In the genomic region with DNA sequence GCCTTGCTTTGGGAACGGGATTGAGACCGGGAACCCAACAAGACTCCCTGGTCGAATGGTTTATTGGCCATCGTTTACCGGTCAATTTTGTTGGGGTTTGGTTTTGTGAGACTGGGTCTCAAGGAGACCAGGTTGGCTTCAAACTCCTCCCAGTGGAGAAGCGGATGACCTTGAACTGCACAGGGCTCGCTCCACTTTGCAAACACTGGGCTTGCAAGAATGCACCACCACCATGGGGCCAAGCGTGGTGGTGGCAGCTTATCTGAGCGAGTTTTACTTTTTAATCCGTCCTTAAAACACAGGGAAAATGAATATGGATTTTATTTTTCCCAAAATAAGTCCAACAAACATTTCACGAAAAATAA, we compare ENCODE assay signal across 8 mouse cellular contexts. TPM values are rescaled to one million over a fixed set of nuclear protein-coding genes. Genes with fewer than 3 reads are reported as not detected.
A peak's percentile ranks its signal among the peaks of the same experiment; 100 is the strongest.
DNase-seq lines count a peak whose midpoint lies in the region; ATAC-seq and TF ChIP-seq lines count a peak whose summit lies in the region.

No protein-coding gene starts in this region.

- H3K4me3 ChIP-seq in erythroblast, embryonic 14.5 days (replicated peaks), result peak overlapping the region; percentile 61
- peak overlapping the region; percentile 61 for H3K4me3 ChIP-seq in C2C12 (ENCODE audit: insufficient read depth, poor library complexity, severe bottlenecking)
- H3K4me3 ChIP-seq in forebrain, embryonic 13.5 days, result peak overlapping the region; percentile 64
- H3K4me3 ChIP-seq in liver, embryonic 14.5 days (ENCODE audit: insufficient read depth in 1 of 2, low read depth in 2 of 2, low read length in 2 of 2), result peak overlapping the region; percentile 59 to 71

- H3K4me1 ChIP-seq in erythroblast, embryonic 14.5 days (ENCODE audit: control insufficient read depth), result peaks cover 3% of the 10 kb centered on the region; the same call in 1 of the 2 replicates
- H3K4me1 ChIP-seq in forebrain, embryonic 13.5 days, result no peaks in the 10 kb centered on the region
- no peaks in the 10 kb centered on the region; a peak in 2 of 4 replicates for H3K4me1 ChIP-seq in liver, embryonic 14.5 days (replicated peaks; ENCODE audit: control insufficient read depth in 2 of 2, insufficient read depth in 2 of 2, low read length in 1 of 2)

- H3K9ac ChIP-seq in forebrain, embryonic 13.5 days, result peak overlapping the region; percentile 75
- no peak overlapping the region for H3K9ac ChIP-seq in liver, embryonic 14.5 days (replicated peaks)

- DNase-seq in liver, embryonic 14.5 days (ENCODE audit: low read depth in 3 of 3, low spot score in 3 of 3), result no peak
- DNase-seq in cerebellum, postnatal 36 days, result no peak
- DNase-seq in cerebellum, adult 9-11 months, result no peak

- H3K79me3 ChIP-seq in C2C12 (ENCODE audit: low read depth), result peaks cover 26% of the 10 kb centered on the region

- ATAC-seq in erythroblast, adult 5-6 weeks (replicated peaks; ENCODE audit: low FRiP score, poor library complexity, severe bottlenecking), result no peak
- peak; percentile 59 for ATAC-seq in forebrain, embryonic 13.5 days
- no peak for ATAC-seq in liver, embryonic 14.5 days (ENCODE audit: insufficient read depth)
- ATAC-seq in activated CD4-positive, CD25-positive, alpha-beta regulatory T cell, adult 4 months, result no peak

- peaks cover 16% of the 10 kb centered on the region for H3K27me3 ChIP-seq in erythroblast, embryonic 14.5 days (ENCODE audit: control insufficient read depth)
- H3K27me3 ChIP-seq in C2C12 (ENCODE audit: control insufficient read depth, insufficient read depth, insufficient read length), result no peaks in the 10 kb centered on the region
- H3K27me3 ChIP-seq in forebrain, embryonic 13.5 days, result no peaks in the 10 kb centered on the region
- H3K27me3 ChIP-seq in liver, embryonic 14.5 days (ENCODE audit: control insufficient read depth, insufficient read depth, low read length), result no peaks in the 10 kb centered on the region

- H3K36me3 ChIP-seq in erythroblast, embryonic 14.5 days (ENCODE audit: control insufficient read depth), result no peaks in the 10 kb centered on the region
- peaks cover 27% of the 10 kb centered on the region for H3K36me3 ChIP-seq in C2C12 (ENCODE audit: control insufficient read depth, insufficient read depth)
- H3K36me3 ChIP-seq in forebrain, embryonic 13.5 days (ENCODE audit: poor library complexity, severe bottlenecking), result no peaks in the 10 kb centered on the region
- no peaks in the 10 kb centered on the region for H3K36me3 ChIP-seq in liver, embryonic 14.5 days (replicated peaks; ENCODE audit: control insufficient read depth, insufficient read depth, low read depth)

- 18% methylated on average over 11 of the region's 11 CpGs for WGBS in forebrain, embryonic 13.5 days
- 25% methylated on average over 11 of the region's 11 CpGs for WGBS in liver, embryonic 14.5 days (ENCODE audit: insufficient replicate concordance)

- H3K9me3 ChIP-seq in erythroblast, embryonic 14.5 days (ENCODE audit: control insufficient read depth, low read length), result no peaks in the 10 kb centered on the region
- no peaks in the 10 kb centered on the region for H3K9me3 ChIP-seq in forebrain, embryonic 13.5 days (replicated peaks)
- no peaks in the 10 kb centered on the region for H3K9me3 ChIP-seq in liver, embryonic 14.5 days (ENCODE audit: control insufficient read depth, low read length)

- H3K79me2 ChIP-seq in C2C12 (ENCODE audit: control insufficient read depth, insufficient read depth), result peaks cover 40% of the 10 kb centered on the region

- no peak overlapping the region for H3K27ac ChIP-seq in forebrain, embryonic 13.5 days
- H3K27ac ChIP-seq in liver, embryonic 14.5 days, result no peak overlapping the region

- H3ac ChIP-seq in C2C12 (ENCODE audit: control insufficient read depth, insufficient read length, low read depth), result no peak overlapping the region

- no peak for TF ChIP-seq EP300 in liver, embryonic 14.5 days (IDR thresholded peaks at IDR 0.05; ENCODE audit: low read depth)

- TF ChIP-seq CTCF in C2C12 (IDR thresholded peaks at IDR 0.05; ENCODE audit: control insufficient read depth, insufficient read depth, insufficient read length), result no peak
- TF ChIP-seq CTCF in liver, embryonic 14.5 days (IDR thresholded peaks at IDR 0.05; ENCODE audit: low read depth), result no peak

- H3K4me2 ChIP-seq in forebrain, embryonic 13.5 days, result peak overlapping the region; percentile 87
- H3K4me2 ChIP-seq in liver, embryonic 14.5 days (ENCODE audit: low read depth), result peak overlapping the region; percentile 66

TF ChIP-seq in C2C12, 6 proteins besides CTCF, POLR2A, EP300 and RAD21:
- TF ChIP-seq USF1 (IDR thresholded peaks at IDR 0.05; ENCODE audit: low read depth) (no peak), MYOG (IDR thresholded peaks at IDR 0.05; ENCODE audit: control insufficient read depth, extremely low read depth, insufficient read length) (no peak), CEBPB (IDR thresholded peaks at IDR 0.05; ENCODE audit: low read depth) (no peak), FOSL1 (IDR thresholded peaks at IDR 0.05; ENCODE audit: insufficient read depth, low read length, poor library complexity, severe bottlenecking) (no peak), MYOD1 (IDR thresholded peaks at IDR 0.05; ENCODE audit: control insufficient read depth, insufficient read length, low read depth) (no peak), MAX (IDR thresholded peaks at IDR 0.05) (no peak)

RNA-seq across cellular contexts. Expression of a gene that starts 0.4 kb away (rescaled TPM):
- polyA plus RNA-seq in erythroblast, embryonic 14.5 days (2012), result not detected in 2 replicates
- not detected in 2 replicates for total RNA-seq in erythroblast, adult 5-6 weeks (2015; ENCODE audit: low replicate concordance)
- total RNA-seq in erythroblast, adult 5-6 weeks (2017; ENCODE audit: low replicate concordance), result not detected in 2 replicates
- 36.3 TPM for polyA plus RNA-seq in C2C12 (2012; fragmentation: generic; extraction: Trizol)
- polyA plus RNA-seq in forebrain, embryonic 13.5 days (2015; fragmentation: Nextera tagmentation; extraction: Ambion mirVana), result 1.2 and 1.5 TPM in 2 replicates
- polyA plus RNA-seq in liver, embryonic 14.5 days (2012; rRNA removed), result 0.74 and 1.0 TPM in 2 replicates
- 2.3 and 2.4 TPM in 2 replicates for polyA plus RNA-seq in liver, embryonic 14.5 days (2014; fragmentation: Nextera tagmentation; extraction: Ambion mirVana)
- polyA plus RNA-seq in activated CD4-positive, CD25-positive, alpha-beta regulatory T cell, adult 4 months (2017; shearing (Covaris generic)), result not detected

Comparison
In these comparisons a context has a peak if more than half of its experiments do, and no peak if none do; other contexts are left out.
1. RNA of a gene that starts 0.4 kb away (polyA plus RNA-seq): 36.3 TPM in C2C12 (single experiment); 0.74 to 2.4 TPM in liver, embryonic 14.5 days, 1.2 to 1.5 TPM in forebrain, embryonic 13.5 days, not detected in erythroblast, embryonic 14.5 days and not detected in activated CD4-positive, CD25-positive, alpha-beta regulatory T cell, adult 4 months; every median in the first group is over 10 times any median in the second.
2. Peak in every context shown above with its lines, with median percentiles within 50 percentile points of each other: H3K4me3 ChIP-seq.